ENCODE assay signal across 8 mouse cellular contexts in genomic region chr1:126931754-126932153, GRCm38 (mm10).
A peak's percentile ranks its signal among the peaks of the same experiment; 100 is the strongest.
DNase-seq lines count a peak whose midpoint lies in the region; ATAC-seq and TF ChIP-seq lines count a peak whose summit lies in the region.

No protein-coding gene starts in this region.

- H3K4me3 ChIP-seq in hindbrain, postnatal 0 days (ENCODE audit: low read length): no peak overlapping the region

- 0 out of 2 replicates have a peak, but pooled peaks cover 8% of the 10 kb centered on the region for H3K4me1 ChIP-seq in hindbrain, postnatal 0 days (ENCODE audit: insufficient read depth, low read length)

- H3K9ac ChIP-seq in hindbrain, postnatal 0 days (replicated peaks; ENCODE audit: low read length): no peak overlapping the region

- 0 out of 2 replicates have a peak, but pooled peaks cover 4% of the 10 kb centered on the region for H3K27me3 ChIP-seq in hindbrain, postnatal 0 days (ENCODE audit: insufficient read depth, low read length)

- peak; percentile 97 for TF ChIP-seq CTCF in hindbrain, postnatal 0 days (IDR thresholded peaks at IDR 0.05; ENCODE audit: low read depth)

- H3K36me3 ChIP-seq in hindbrain, postnatal 0 days (ENCODE audit: insufficient read depth, low read length): no peaks in the 10 kb centered on the region

- H3K27ac ChIP-seq in hindbrain, postnatal 0 days: no peak overlapping the region

- 3% methylated on average over 6 of the region's 6 CpGs for WGBS in hindbrain, postnatal 0 days

- peak; percentile 69 for ATAC-seq in hindbrain, postnatal 0 days
- peak; percentile 78 for ATAC-seq in megakaryocyte, adult 5-6 weeks (ENCODE audit: poor library complexity, severe bottlenecking)

- H3K4me2 ChIP-seq in hindbrain, postnatal 0 days (ENCODE audit: low read depth, low read length): no peak overlapping the region

- no peaks in the 10 kb centered on the region for H3K9me3 ChIP-seq in hindbrain, postnatal 0 days (ENCODE audit: low read length)

- DNase-seq in T-cell, adult 2 months (ENCODE audit: low spot score): peak; percentile 16
- DNase-seq in cerebellum, adult 9-11 months: peak; percentile 65
- peak; percentile 91 to 92 for DNase-seq in frontal cortex, postnatal 25 days (ENCODE audit: low spot score in 2 of 2)
- peak; percentile 93 for DNase-seq in hindbrain, postnatal 0 days (ENCODE audit: low spot score)
- DNase-seq in layer of hippocampus, postnatal 36 days: peak; percentile 85 to 88
- DNase-seq in right cerebral cortex, postnatal 14 days: peak; percentile 82
- peak; percentile 79 for DNase-seq in urinary bladder, postnatal 25 days (ENCODE audit: low spot score)

Comparison
In these comparisons a context has a peak if more than half of its experiments do, and no peak if none do; other contexts are left out.
1. DNase-seq: peak in every context shown above with its lines; median percentile 93 in hindbrain, postnatal 0 days; 92 in frontal cortex, postnatal 25 days; 86 in layer of hippocampus, postnatal 36 days; 82 in right cerebral cortex, postnatal 14 days; 79 in urinary bladder, postnatal 25 days; 65 in cerebellum, adult 9-11 months; 16 in T-cell, adult 2 months.